In genomic region chr2:155627030-155627738, GRCm38 (mm10) we compare ENCODE assay signal across 8 mouse cellular contexts. TPM values are rescaled to one million over a fixed set of nuclear protein-coding genes. Genes with fewer than 3 reads are reported as not detected.
DNase-seq lines count a peak whose midpoint lies in the region; ATAC-seq and TF ChIP-seq lines count a peak whose summit lies in the region.

No protein-coding gene starts in this region.

- no peak overlapping the region for H3K27ac ChIP-seq in liver, embryonic 12.5 days
- no peak overlapping the region for H3K27ac ChIP-seq in limb, embryonic 14.5 days (replicated peaks; ENCODE audit: low read depth, low read length)

- H3K9ac ChIP-seq in liver, embryonic 12.5 days, result no peak overlapping the region
- no peak overlapping the region for H3K9ac ChIP-seq in limb, embryonic 14.5 days (ENCODE audit: low read depth, low read length, severe bottlenecking)

- peaks cover 13% of the 10 kb centered on the region for H3K36me3 ChIP-seq in liver, embryonic 12.5 days
- peaks cover 22% of the 10 kb centered on the region for H3K36me3 ChIP-seq in limb, embryonic 14.5 days (ENCODE audit: control insufficient read depth, insufficient read depth, low read length)

- 31% methylated on average over 21 of the region's 21 CpGs for WGBS in liver, embryonic 12.5 days (ENCODE audit: insufficient replicate concordance)
- 53% methylated on average over 21 of the region's 21 CpGs for WGBS in limb, embryonic 14.5 days

- no peak for ATAC-seq in liver, embryonic 12.5 days
- ATAC-seq in limb, embryonic 14.5 days (ENCODE audit: low FRiP score, low read depth), result no peak

- no peak for TF ChIP-seq POLR2A in limb, embryonic 14.5 days (IDR thresholded peaks at IDR 0.05; ENCODE audit: borderline replicate concordance, extremely low read depth, insufficient read depth, insufficient read length)

- H3K27me3 ChIP-seq in liver, embryonic 12.5 days (replicated peaks), result peaks cover 77% of the 10 kb centered on the region
- H3K27me3 ChIP-seq in limb, embryonic 14.5 days (ENCODE audit: control insufficient read depth, insufficient read depth, low read length), result peaks cover 56% of the 10 kb centered on the region

- H3K4me3 ChIP-seq in liver, embryonic 12.5 days, result no peak overlapping the region
- H3K4me3 ChIP-seq in limb, embryonic 14.5 days (replicated peaks; ENCODE audit: low read length), result no peak overlapping the region

- H3K9me3 ChIP-seq in liver, embryonic 12.5 days (replicated peaks), result no peaks in the 10 kb centered on the region
- no peaks in the 10 kb centered on the region for H3K9me3 ChIP-seq in limb, embryonic 14.5 days (ENCODE audit: control insufficient read depth, low read length)

- H3K4me2 ChIP-seq in liver, embryonic 12.5 days, result no peak overlapping the region
- no peak overlapping the region for H3K4me2 ChIP-seq in limb, embryonic 14.5 days (replicated peaks; ENCODE audit: low read depth, low read length, severe bottlenecking)

- peak; percentile 80 for DNase-seq in liver
- DNase-seq in adipocyte (ENCODE audit: low spot score), result peak; percentile 65
- peak; percentile 78 for DNase-seq in embryo, embryonic 11 days
- peak; percentile 70 for DNase-seq in hindlimb bud, embryonic 11.5 days (ENCODE audit: extremely low spot score, low read depth, low spot score)
- DNase-seq in limb, embryonic 14.5 days (ENCODE audit: low spot score), result peak; percentile 66
- DNase-seq in ovary, postnatal 14 days (ENCODE audit: low spot score), result peak; percentile 72
- peak; percentile 71 for DNase-seq in thymus, postnatal 25 days

- H3K4me1 ChIP-seq in liver, embryonic 12.5 days, result peaks cover 50% of the 10 kb centered on the region
- H3K4me1 ChIP-seq in limb, embryonic 14.5 days (ENCODE audit: control insufficient read depth, insufficient read depth, low read length), result no peaks in the 10 kb centered on the region

RNA-seq across cellular contexts. Expression of gene Myh7b, which starts 16.2 kb away (rescaled TPM):
- polyA plus RNA-seq in liver, embryonic 12.5 days (2016; fragmentation: Nextera tagmentation; extraction: Ambion mirVana), result 6.0 TPM in 2 replicates
- 21.9 and 27.0 TPM in 2 replicates for polyA plus RNA-seq in limb, embryonic 14.5 days (2012; rRNA removed)
- polyA plus RNA-seq in limb, embryonic 14.5 days (2014; fragmentation: Nextera tagmentation; extraction: Ambion mirVana), result 3.6 and 5.0 TPM in 2 replicates

RNA-seq across cellular contexts. Expression of gene Gss, which starts 34.6 kb away (rescaled TPM):
- 64.0 and 64.1 TPM in 2 replicates for polyA plus RNA-seq in liver, embryonic 12.5 days (2016; fragmentation: Nextera tagmentation; extraction: Ambion mirVana)
- polyA plus RNA-seq in limb, embryonic 14.5 days (2012; rRNA removed), result 16.3 and 21.3 TPM in 2 replicates
- 24.9 and 28.7 TPM in 2 replicates for polyA plus RNA-seq in limb, embryonic 14.5 days (2014; fragmentation: Nextera tagmentation; extraction: Ambion mirVana)
